Mouse (Mus musculus) frontal cortex, postnatal 36 days (tissue): ENCODE data around the gene Rab1b.

Experiments
- DNase-seq, 2 experiments: peaks; one replicate each; pipeline ENCODE4 v3.0.0; 2022; ENCODE audit warnings: low spot score in 2 of 2

Gene Rab1b

GRCm38 (mm10) chr19:5051031-5051430 lies 55.8 kb downstream of the Rab1b start:
- no peak for DNase-seq

GRCm38 (mm10) chr19:5050047-5050905 lies 56.6 kb downstream of the Rab1b start, which contains the start of gene Rin1:
Rin1 (plus strand) TSS chr19:5050481.
- DNase-seq, result peak; percentile 79 to 86

GRCm38 (mm10) chr19:5049325-5049724 lies 57.5 kb downstream of the Rab1b start:
- no peak for DNase-seq
